Mouse (Mus musculus) lung, embryonic 15.5 days (tissue): ENCODE measurements around the gene Glp2r. TPM values are rescaled to one million over a fixed set of nuclear protein-coding genes. Genes with fewer than 3 reads are reported as not detected.

ENCODE experiments used
- ATAC-seq: fragments of 200-750 bp; cut with Nextera tagmentation; 2 replicates; pipeline ENCODE4 v1.8.0; 2017; ENCODE audit warnings: moderate number of reproducible peaks, borderline replicate concordance; ENCODE audit not compliant: low FRiP score, low TSS enrichment; ENCODE audit errors: extremely low read depth
- H3K27ac ChIP-seq: fragments of 300-500 bp; sonication (generic); 2 replicates; pipeline ENCODE4 v1.5.1; 2015; ENCODE audit warnings: moderate library complexity, mild to moderate bottlenecking, inconsistent platforms
- H3K27me3 ChIP-seq: fragments of 300-500 bp; sonication (generic); 2 replicates; pipeline ENCODE4 v1.6.1; 2015; ENCODE audit warnings: inconsistent platforms
- H3K36me3 ChIP-seq: fragments of 300-500 bp; sonication (generic); 2 replicates; pipeline ENCODE4 v1.6.1; 2015; ENCODE audit warnings: inconsistent platforms
- H3K4me1 ChIP-seq: fragments of 300-500 bp; sonication (generic); 2 replicates; pipeline ENCODE4 v1.6.1; 2015; ENCODE audit warnings: inconsistent platforms
- H3K4me2 ChIP-seq: fragments of 300-500 bp; sonication (generic); 2 replicates; pipeline ENCODE4 v1.6.1; 2015; ENCODE audit warnings: inconsistent platforms, mild to moderate bottlenecking, moderate library complexity
- H3K4me3 ChIP-seq: fragments of 300-500 bp; sonication (generic); 2 replicates; pipeline ENCODE4 v1.5.1; 2015; ENCODE audit warnings: mild to moderate bottlenecking, inconsistent platforms
- H3K9ac ChIP-seq: fragments of 300-500 bp; sonication (generic); 2 replicates; pipeline ENCODE4 v1.6.1; 2015; ENCODE audit warnings: inconsistent platforms
- H3K9me3 ChIP-seq: fragments of 300-500 bp; sonication (generic); 2 replicates; pipeline ENCODE4 v1.6.1; 2016; ENCODE audit warnings: inconsistent platforms
- WGBS: fragments of 180-500 bp; shearing (Covaris S2); methylation state at CpG from one replicate; pipeline ENCODE4 v1.1.7; 2015; 5-methylcytosine and 5-hydroxymethylcytosine counted together
- polyA plus RNA-seq: library from polyadenylated mRNA; unstranded; fragments of >200 nt; fragmentation: Nextera tagmentation; extraction: Ambion mirVana; gene quantifications from 2 replicates; pipeline ENCODE4 v1.2.1, GENCODE M21; 2015

Glp2r gene
- polyA plus RNA-seq, 1 experiment from 2014 or later = 0.37 TPM

DNA sequence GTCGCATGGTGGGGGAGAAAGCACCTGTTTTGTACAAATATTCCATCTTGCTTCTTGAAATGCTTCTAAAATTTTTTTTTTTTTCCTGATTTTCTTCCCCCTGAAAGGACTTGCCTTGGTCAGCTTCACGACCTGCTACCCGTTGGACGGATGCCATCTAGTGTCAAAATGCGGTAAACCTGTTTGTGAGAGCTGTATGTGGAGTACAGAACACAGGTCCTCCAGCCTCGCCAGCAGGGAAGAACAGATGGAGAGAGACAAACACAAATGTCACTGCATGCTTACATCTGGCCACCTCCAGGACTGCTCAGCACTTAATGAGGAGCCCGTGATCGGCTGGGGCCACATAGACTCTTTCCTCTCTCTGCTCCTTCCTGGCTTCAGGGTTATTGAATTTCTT lies 1.6 kb upstream of the Glp2r start:
- H3K9me3 ChIP-seq = no peaks in the 10 kb centered on the region
- no peaks in the 10 kb centered on the region for H3K27me3 ChIP-seq
- no peak overlapping the region for H3K9ac ChIP-seq
- no peak for ATAC-seq
- no peaks in the 10 kb centered on the region for H3K4me1 ChIP-seq
- H3K4me2 ChIP-seq = no peak overlapping the region
- WGBS = 12% methylated on average over 8 of the region's 8 CpGs
- H3K27ac ChIP-seq = no peak overlapping the region
- no peak overlapping the region for H3K4me3 ChIP-seq
- no peaks in the 10 kb centered on the region for H3K36me3 ChIP-seq

DNA sequence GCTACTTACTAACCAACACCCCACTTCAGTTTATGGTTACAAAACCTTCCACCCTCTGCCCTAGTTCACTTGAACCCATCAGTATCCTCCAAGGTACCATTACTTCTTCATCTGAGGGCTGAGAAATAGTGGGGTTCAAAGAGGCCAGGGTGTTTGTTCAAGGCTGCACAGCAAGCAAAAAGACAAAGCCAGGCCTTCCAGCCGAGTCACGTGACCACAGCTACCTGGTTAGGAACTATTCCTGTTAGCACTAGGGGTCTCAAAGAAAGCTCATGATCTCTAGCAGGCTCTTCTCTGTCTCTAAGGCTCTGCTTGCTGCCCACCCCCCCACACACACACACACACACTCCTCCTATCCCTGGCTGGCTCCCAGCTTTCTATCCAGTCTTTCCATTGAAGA lies 738 bp upstream of the Glp2r start:
- H3K27ac ChIP-seq = no peak overlapping the region
- H3K4me2 ChIP-seq = no peak overlapping the region
- 56% methylated on average over 2 of the region's 2 CpGs for WGBS
- no peak overlapping the region for H3K4me3 ChIP-seq
- no peaks in the 10 kb centered on the region for H3K36me3 ChIP-seq
- ATAC-seq = no peak
- H3K4me1 ChIP-seq = no peaks in the 10 kb centered on the region
- no peaks in the 10 kb centered on the region for H3K9me3 ChIP-seq
- H3K27me3 ChIP-seq = no peaks in the 10 kb centered on the region
- H3K9ac ChIP-seq = no peak overlapping the region

DNA sequence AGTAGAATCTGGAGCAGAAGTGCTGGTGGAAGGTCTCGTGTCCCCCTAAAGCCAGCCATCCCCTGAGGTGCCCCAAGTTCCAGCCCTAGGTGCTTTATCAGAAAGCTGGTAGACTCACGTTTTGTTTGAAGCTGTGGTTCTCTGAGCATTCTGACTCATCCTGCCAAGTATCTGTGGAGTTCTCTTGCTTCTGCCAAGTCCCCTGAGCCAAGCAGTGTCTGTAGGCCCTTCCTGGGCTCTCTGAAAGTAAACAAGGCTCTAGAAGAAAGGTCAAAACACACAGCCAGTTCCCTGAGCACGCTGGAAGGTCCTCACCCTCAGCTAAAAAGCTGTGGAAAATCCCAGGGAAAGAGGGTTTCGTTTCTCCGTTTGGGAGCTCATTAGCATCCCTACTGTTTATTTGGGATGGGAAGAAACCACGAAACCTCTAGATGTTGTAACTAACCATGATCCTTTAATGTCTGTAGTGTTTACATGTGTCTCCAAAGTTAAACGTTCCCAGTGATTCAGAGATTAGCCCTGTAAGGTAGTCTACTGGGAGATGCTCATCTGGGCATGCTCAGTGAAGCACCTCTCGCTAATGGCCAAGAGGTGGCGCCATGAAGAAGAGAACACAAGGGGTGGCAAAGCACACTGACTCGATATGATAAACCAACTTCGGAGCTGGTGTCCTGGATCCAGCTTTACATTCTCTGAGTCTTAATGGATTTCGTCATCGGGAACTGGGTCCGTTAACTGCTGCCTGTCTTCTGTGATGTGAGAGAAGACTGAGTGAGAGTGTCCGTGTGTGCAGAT lies 13.4 kb downstream of the Glp2r start:
- no peaks in the 10 kb centered on the region for H3K4me1 ChIP-seq
- no peak overlapping the region for H3K4me2 ChIP-seq
- WGBS = 57% methylated on average over 15 of the region's 15 CpGs
- H3K36me3 ChIP-seq = no peaks in the 10 kb centered on the region
- ATAC-seq = no peak
- no peak overlapping the region for H3K4me3 ChIP-seq
- H3K27me3 ChIP-seq = no peaks in the 10 kb centered on the region
- H3K9me3 ChIP-seq = no peaks in the 10 kb centered on the region
- H3K27ac ChIP-seq = no peak overlapping the region
- no peak overlapping the region for H3K9ac ChIP-seq

DNA sequence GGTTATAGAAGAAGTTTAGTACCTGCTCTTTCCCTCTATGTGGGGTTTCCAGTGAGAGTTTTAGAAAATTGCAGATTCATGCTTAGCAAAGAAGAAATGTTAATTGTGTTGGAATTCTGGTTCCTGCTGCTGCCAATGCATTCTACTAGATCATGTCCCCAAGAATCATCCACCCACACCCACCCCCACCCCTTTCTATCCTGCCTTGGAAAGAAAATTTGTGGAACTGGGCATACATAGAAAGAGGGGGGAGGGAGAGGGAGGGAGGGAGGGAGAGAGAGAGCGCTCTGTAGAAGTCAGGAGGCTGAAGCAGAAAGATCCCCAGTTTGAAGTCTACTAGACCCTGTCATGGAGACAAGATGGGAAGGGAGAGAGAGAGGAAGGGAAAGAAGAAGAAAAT lies 14.7 kb downstream of the Glp2r start:
- Histone ChIP-seq H3K9ac (no peak overlapping the region), H3K9me3 (no peaks in the 10 kb centered on the region), H3K36me3 (no peaks in the 10 kb centered on the region), H3K4me2 (no peak overlapping the region), H3K27me3 (no peaks in the 10 kb centered on the region), H3K4me1 (no peaks in the 10 kb centered on the region), H3K27ac (no peak overlapping the region), H3K4me3 (no peak overlapping the region)
- WGBS = 95% methylated on average over 1 of the region's 1 CpGs
- no peak for ATAC-seq

DNA sequence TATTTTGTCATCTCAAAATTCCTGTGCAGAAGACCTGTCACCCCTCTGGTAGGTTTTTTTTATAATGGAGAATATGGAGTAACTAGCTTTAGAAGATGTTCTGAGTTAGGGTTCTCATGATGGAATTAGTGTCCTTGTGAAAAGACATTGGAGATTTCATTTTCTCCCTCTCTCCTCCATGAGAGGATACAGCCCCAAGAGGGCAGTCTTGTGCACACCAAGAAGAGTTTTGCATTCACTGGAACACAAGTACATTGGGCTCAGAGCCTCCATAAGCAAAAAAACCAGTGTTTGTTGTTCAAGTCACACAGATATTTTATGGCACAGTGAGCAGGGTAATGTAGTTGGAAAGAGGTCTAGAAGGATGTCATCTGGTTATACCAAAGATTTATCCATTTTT lies 29.4 kb downstream of the Glp2r start:
- Histone ChIP-seq H3K4me3 (no peak overlapping the region), H3K9me3 (no peaks in the 10 kb centered on the region), H3K9ac (no peak overlapping the region), H3K36me3 (no peaks in the 10 kb centered on the region), H3K4me2 (no peak overlapping the region), H3K4me1 (peaks cover 4% of the 10 kb centered on the region; the same call in 1 of the 2 replicates), H3K27ac (no peak overlapping the region), H3K27me3 (no peaks in the 10 kb centered on the region)
- no peak for ATAC-seq

DNA sequence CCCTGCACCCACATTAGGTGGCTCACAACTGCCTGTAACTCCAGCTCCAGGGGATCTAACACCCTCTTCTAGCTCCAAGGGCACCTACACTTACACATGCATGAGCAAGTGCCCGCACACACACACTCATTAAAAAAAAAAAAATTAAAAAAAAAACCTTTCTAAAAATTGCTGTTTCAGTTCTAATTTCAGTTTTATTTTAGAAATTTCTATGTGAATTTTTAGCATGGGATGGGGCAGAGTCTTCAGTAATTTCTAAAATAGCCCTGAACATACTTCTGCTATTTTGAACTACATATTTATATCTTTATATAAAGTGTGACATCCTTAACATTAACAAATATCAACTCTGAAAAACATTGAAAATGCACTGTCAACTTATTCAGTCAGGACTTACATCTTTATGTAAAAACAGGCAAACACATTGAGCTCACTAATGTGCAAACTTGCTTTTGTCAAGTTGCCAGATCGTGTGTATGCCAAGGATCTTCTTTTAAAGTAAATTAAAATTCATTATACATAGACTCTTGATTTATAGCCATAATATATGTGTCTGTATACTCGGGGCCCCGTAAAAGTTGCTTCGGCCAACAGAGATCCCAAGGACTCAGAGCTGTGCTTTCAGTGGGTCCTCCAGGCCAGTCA lies 32.0 kb downstream of the Glp2r start:
- whole genome bisulfite sequencing = 66% methylated on average over 5 of the region's 5 CpGs
- ATAC-seq = no peak

DNA sequence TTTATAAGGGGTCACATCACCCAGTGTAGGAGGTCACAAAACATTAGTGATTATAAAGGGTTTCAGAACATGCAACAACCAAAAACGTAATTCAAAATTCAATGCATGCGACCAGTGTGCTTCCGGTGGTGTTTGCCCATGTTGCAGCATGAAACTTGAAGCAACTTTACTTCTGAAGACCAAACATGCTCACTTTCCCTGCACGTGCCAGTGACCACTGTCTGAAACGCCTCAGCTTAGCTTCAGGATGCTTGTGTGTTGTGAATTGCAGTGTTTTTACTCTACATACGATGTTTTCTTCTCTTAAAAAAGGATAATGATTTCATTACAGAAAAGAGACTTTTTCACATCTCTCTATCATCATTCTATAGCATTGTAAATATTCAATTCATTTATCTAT lies 32.6 kb downstream of the Glp2r start:
- Histone ChIP-seq H3K27me3 (no peaks in the 10 kb centered on the region), H3K4me1 (peaks cover 4% of the 10 kb centered on the region; the same call in 1 of the 2 replicates), H3K36me3 (no peaks in the 10 kb centered on the region), H3K9me3 (no peaks in the 10 kb centered on the region), H3K4me3 (no peak overlapping the region), H3K9ac (no peak overlapping the region), H3K4me2 (no peak overlapping the region), H3K27ac (no peak overlapping the region)
- 73% methylated on average over 6 of the region's 6 CpGs for WGBS
- no peak for ATAC-seq

More for the DNA sequence above, 32.0 kb downstream of the Glp2r start:
- H3K4me3 ChIP-seq = no peak overlapping the region
- no peak overlapping the region for H3K4me2 ChIP-seq
- H3K36me3 ChIP-seq = no peaks in the 10 kb centered on the region
- no peak overlapping the region for H3K9ac ChIP-seq
- no peak overlapping the region for H3K27ac ChIP-seq
- H3K4me1 ChIP-seq = peaks cover 4% of the 10 kb centered on the region; the same call in 1 of the 2 replicates
- H3K9me3 ChIP-seq = no peaks in the 10 kb centered on the region
- no peaks in the 10 kb centered on the region for H3K27me3 ChIP-seq

DNA sequence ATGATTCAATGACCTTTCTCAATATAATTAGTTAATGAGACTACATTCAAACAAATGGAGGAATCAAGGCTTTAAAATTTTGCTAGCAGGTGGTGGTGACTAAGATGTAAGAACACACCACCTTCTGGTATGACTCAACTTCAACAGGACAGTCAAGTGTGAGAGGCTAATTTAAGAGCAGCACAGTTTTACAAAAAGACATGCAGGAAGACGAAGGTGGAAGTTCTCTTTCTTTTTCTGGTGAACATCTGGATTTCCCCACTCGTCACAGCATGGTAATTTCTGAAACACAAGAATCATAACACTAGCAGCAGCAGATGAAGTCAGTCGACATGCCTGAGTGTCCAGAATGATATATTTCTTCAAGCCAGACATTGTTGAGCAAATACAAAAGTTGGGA lies 36.4 kb downstream of the Glp2r start:
- ATAC-seq = no peak
- H3K9ac ChIP-seq = no peak overlapping the region
- peaks cover 4% of the 10 kb centered on the region; the same call in 1 of the 2 replicates for H3K4me1 ChIP-seq
- H3K27me3 ChIP-seq = no peaks in the 10 kb centered on the region
- H3K27ac ChIP-seq = no peak overlapping the region
- 57% methylated on average over 3 of the region's 3 CpGs for WGBS
- H3K9me3 ChIP-seq = no peaks in the 10 kb centered on the region
- H3K4me3 ChIP-seq = no peak overlapping the region
- H3K4me2 ChIP-seq = no peak overlapping the region
- H3K36me3 ChIP-seq = no peaks in the 10 kb centered on the region

DNA sequence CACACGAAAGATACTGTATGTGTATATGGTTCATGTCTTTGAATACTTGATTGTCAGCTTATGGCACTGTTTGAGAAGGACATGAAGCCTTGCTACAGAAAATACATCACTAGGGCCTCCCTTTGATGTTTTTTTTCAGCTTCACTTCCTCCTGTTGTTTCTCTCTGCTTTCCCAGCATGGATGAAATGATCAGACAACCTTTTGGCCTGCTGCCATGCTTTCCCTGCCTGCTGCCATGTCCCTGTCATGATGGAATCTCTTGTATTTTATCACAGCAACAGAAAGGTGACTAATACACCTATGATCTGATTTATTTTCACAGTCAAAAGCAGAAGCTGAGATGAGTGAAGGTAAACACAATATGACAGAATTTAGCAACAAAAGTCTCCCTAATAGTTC lies 37.2 kb downstream of the Glp2r start:
- Histone ChIP-seq H3K27ac (no peak overlapping the region), H3K4me1 (no peaks in the 10 kb centered on the region; the same call in 1 of the 2 replicates), H3K36me3 (no peaks in the 10 kb centered on the region), H3K27me3 (no peaks in the 10 kb centered on the region), H3K4me2 (no peak overlapping the region), H3K9me3 (no peaks in the 10 kb centered on the region), H3K9ac (no peak overlapping the region), H3K4me3 (no peak overlapping the region)
- WGBS = 44% methylated on average over 1 of the region's 1 CpGs
- no peak for ATAC-seq

DNA sequence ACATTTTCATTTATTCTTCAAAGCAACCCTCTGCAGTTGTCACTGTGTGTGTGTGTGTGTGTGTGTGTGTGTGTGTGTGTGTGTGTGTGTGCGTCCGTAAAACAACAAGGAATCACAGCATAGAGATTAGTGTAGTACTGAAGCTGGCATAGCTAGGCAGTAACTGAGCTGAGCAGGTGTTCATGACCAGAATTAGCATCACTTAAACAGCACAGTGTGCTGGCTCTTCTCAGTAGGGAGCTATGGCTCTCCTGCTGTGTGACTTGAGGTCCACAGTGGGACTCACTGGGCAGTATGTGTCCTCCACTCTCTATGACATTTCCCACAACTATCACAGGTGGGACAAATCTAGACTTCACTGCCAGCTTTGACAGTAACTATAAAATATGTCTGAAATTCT lies 39.9 kb downstream of the Glp2r start:
- 90% methylated on average over 2 of the region's 2 CpGs for WGBS
- no peak overlapping the region for H3K4me2 ChIP-seq
- no peak overlapping the region for H3K4me3 ChIP-seq
- H3K27ac ChIP-seq = no peak overlapping the region
- no peaks in the 10 kb centered on the region for H3K9me3 ChIP-seq
- no peaks in the 10 kb centered on the region for H3K36me3 ChIP-seq
- ATAC-seq = no peak
- no peak overlapping the region for H3K9ac ChIP-seq
- H3K4me1 ChIP-seq = no peaks in the 10 kb centered on the region
- H3K27me3 ChIP-seq = no peaks in the 10 kb centered on the region

DNA sequence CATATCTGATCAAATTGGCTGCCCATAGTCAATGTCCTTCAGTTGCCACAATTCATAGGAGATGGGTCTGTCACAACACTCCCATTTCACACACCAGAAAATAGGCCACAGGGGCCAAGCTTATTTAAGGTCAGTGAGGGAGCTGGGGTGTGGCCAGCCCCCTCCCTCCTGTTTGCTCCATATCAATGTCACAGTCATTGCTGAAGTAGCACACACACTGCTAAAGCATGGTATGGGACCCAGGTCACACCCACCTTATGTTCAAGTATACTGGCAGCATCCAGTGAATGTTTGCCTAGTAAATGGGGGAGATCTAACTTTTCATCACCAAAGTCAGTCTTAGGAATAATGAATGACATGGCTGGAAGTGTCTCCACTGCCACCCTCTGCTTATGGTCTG lies 42.2 kb downstream of the Glp2r start:
- Histone ChIP-seq H3K9ac (no peak overlapping the region), H3K4me2 (no peak overlapping the region), H3K27me3 (no peaks in the 10 kb centered on the region), H3K36me3 (no peaks in the 10 kb centered on the region), H3K4me3 (no peak overlapping the region), H3K4me1 (no peaks in the 10 kb centered on the region), H3K9me3 (no peaks in the 10 kb centered on the region), H3K27ac (no peak overlapping the region)
- no peak for ATAC-seq

DNA sequence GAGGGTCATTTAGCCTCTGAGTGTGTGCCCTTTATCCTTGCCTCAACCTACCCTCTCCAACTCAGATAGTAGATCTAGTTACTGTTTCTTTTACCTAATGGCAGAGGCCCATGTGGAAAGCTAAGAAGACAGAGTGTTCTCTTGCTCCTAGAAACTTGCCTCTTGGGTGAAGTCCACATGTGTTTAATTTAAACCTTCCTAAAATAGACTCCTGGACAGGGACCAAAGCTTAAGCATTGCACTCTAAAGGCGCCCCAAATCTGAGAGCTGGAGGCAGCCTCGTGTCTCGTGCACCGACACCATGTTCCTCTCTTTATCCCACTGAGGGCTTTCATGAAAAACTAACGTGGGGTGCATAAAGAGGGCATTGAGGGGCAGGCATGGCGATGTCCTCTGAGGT lies 43.9 kb downstream of the Glp2r start:
- Histone ChIP-seq H3K9ac (no peak overlapping the region), H3K4me1 (no peaks in the 10 kb centered on the region), H3K36me3 (no peaks in the 10 kb centered on the region), H3K27me3 (no peaks in the 10 kb centered on the region), H3K9me3 (no peaks in the 10 kb centered on the region), H3K27ac (no peak overlapping the region), H3K4me3 (no peak overlapping the region), H3K4me2 (no peak overlapping the region)
- 72% methylated on average over 6 of the region's 6 CpGs for WGBS
- no peak for ATAC-seq
